Mouse (Mus musculus) gastrocnemius, postnatal 10 days (tissue): ENCODE measurements around the gene Matn4. TPM values are rescaled to one million over a fixed set of nuclear protein-coding genes. Genes with fewer than 3 reads are reported as not detected.
"Not testable (repeated sequence)": the region's sequence is repeated elsewhere in the genome, so short reads cannot be mapped to it uniquely, and the experiment has no call there.

ENCODE experiments used
- DNase-seq: peaks from one replicate; pipeline ENCODE4 v3.0.0; 2021; ENCODE audit warnings: mixed read lengths
- microRNA-seq, 2 experiments: library from miRNA; unstranded; fragments of <30 nt; microRNA quantifications; one replicate each; pipeline ENCODE4 v1.2.0; 2021
- total RNA-seq, 2 experiments: library from RNA; stranded (reverse); gene quantifications; 2 replicates each; pipeline ENCODE4 v1.2.3; 2021

Gene Matn4
- total RNA-seq, 2 experiments from 2014 or later: 5.8 to 7.8 TPM

DNA sequence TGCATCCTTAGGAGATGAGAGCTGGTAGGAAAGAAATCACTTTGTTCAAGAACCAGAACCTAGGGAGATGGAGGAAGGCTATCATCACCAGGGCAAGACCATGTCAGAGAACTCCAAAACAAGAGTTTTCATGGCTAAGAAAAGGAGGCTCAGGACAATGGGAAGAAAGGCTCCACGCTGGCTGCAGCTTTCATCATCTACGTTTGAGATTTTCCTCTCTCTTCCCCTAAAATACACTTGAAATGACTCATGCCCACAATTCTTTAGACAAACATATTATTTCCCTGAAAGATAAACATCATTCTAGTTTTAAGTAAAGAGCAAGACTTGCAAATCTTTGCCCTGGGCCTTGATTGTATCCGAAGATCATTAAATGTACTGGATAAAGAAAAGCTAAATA is 33.6 kb downstream of the Matn4 start:
- DNase-seq: no peak

DNA sequence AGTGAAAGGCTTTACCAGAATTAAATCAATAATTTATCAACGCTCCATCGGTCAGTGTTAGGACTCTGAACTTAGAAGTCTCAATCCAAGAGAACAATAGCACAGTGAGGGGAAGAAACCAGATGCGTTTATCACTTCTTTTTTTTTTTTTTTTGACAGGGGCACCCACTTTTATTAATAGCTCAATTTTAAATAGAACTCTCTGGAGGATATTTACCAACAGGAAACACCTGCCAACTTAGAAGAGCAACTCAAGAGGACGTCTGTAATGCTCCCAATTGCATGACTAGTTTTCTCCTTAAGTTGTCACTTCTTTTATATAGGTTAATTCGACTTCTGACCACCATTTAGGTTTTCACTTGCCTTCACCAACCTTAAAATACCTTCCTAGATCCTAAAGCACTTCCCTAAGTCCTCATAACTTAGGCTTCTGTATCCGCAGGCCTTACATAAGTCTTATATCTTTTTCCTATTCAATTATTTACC is 36.3 kb downstream of the Matn4 start:
- no peak for DNase-seq

DNA sequence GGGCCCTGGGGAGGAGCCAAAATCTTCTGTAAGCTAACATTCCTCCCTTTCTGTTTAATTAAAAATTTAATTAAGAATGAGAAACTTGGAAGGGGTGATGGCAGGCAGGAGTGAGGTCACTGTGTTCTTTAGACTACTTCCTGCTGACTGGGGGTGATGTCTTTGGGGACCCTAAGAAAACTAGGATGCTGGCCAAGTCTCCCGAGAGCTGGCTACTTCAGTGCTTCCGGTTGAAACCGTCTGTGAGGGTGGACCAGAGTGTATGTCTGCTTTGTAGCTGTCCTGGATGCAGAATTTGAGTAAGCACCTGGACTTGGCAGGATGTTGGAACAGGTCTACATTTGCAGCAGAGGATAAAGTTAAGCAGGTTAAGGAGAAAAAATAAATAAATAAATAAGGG is 38.0 kb downstream of the Matn4 start:
- DNase-seq: no peak

DNA sequence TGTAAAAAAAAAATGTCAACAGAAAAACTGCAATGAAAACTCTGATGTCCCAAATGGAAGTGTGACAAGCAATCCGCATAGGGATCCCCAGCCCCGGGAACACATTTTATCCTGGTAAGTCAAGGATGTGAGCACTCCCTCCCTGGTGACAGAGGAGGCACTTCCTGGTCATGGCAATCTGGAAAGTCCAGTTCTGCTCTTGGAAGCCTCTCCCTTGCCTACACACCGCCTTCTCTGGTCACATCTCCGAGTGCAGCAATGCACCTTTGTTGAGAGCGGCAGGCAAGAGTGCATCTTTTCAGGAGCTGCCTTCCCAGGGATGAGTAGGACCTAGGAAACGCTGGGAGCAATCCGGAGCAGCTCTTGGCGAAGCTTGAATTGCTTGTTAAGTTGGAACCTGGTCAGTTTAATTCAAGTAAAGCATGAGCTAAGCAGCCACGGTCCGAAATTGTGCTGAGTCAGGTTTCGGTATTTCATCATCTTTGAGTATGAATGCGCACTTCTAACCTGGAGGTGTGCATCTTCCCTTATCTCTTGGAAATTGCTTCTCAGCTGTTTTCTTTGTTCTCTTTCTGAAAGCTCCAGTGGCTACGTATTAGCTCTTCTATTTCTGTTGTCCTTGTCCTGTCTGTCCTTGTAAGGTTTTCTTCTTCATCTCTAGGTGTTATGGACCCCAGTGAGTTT is 43.8 kb downstream of the Matn4 start:
- no peak for DNase-seq

DNA sequence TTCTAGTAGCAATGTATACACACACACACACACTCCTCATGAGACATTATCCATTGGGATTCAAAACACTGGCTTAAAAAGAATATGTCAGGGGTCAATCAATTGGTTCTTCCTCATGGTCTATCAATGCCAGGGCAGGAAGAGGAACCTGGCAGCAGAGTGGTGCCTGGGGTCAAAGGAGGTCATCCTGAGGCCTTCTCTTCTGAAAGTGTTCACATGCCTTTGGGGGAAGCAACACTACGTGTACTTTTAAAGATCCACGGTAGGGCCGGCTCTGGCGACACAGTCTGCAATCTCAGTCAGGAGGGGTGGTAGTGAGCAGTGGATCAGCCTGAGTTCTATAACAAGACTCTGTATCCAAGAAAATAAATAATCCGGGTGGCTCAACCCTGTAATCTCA is 45.3 kb downstream of the Matn4 start:
- no peak for DNase-seq

- DNase-seq: no peak
Measured at GRCm38 (mm10) chr2:164359031-164359430, 45.9 kb downstream of the Matn4 start.

DNA sequence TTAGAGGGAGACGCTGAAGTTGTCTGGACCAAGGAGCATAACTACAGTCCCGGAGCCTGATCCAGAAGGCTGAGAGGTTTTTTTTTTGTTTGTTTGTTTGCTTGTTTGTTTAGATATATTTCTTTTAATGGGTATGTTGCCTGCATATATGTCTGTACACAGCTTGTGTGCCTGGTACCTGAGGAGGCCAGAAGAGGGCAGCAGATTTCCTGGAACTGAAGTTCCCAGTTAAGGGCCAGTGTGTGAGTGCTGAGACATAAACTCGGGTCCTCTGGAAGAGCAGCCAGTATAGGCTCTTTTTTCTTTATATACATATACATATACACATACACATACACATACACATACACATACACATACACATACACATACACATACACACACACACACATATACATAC is 46.6 kb downstream of the Matn4 start:
- no peak for DNase-seq

- DNase-seq: no peak
Measured at GRCm38 (mm10) chr2:164356177-164356967, 48.6 kb downstream of the Matn4 start.

DNA sequence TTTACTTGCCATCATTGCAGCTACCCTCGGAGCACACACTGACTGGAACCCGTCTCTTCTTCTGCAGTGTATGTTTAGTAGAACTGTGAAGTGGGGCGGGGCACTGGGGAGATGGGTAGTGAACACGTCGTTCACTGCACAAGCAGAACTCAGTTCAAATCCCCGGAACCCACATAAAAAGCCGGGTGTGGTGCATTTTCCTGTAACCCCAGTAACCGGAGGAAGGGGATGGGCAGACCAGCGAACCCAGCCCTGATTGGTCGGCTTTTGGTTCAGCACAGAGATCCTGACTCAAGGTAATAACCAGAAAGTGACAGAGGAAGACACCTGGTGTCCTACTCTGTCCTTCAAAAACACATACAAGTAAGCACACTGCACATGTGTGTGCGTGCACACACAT is 51.6 kb downstream of the Matn4 start:
- DNase-seq: no peak

DNA sequence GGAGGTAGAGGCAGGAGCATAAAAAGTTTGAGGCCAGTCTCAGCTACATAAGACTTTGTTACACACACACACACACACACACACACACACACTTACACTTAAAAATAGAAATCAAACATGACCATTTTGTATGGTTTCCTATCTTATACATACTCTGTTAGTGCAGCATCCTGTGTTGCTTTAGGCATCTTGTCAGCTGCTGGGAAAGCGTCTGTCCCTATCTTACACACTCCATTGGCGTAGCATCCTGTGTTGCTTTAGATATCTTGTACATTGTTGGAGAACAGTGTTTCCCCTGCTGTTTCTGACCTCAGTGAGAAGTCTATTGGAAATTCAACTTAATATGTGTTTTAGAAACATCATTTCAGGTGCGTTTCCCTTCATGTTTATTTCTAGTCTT is 52.3 kb downstream of the Matn4 start:
- DNase-seq: no peak

GRCm38 (mm10) chr2:164348980-164349379 is 56.0 kb downstream of the Matn4 start:
- DNase-seq: peak; percentile 31

DNA sequence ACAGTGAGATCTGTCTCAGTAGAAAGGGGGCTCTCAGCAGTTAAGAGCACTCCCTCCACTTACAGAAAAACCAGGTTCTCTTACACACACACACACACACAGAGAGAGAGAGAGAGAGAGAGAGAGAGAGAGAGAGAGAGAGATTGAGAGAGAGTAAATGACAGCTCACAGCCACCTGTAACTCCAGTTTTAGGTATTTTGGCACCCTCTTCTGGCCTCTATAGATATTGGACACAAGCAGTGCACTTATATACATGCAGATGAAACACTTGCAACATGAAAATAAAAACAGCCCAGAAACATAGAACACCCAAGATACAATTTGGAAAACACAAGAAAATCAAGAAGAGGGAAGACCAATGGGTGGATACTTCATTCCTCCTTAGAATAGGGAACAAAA is 57.3 kb downstream of the Matn4 start:
- not testable (repeated sequence) for DNase-seq

GRCm38 (mm10) chr2:164343732-164344131 is 61.2 kb downstream of the Matn4 start:
- not testable (repeated sequence) for DNase-seq

Small RNA genes within 50 kb of the gene (microRNA-seq; reads per million reads assigned to microRNA genes)
- 0 reads per million in 2 experiments for gene Mir7678

Other genes with a start within 250 kb of the Matn4 start
- 1 to 10 TPM; 4.8 to 5.1 TPM for gene Kcns1, start 234.0 kb downstream of the Matn4 start, total RNA-seq
- under 1 TPM; 0.47 to 0.52 TPM for gene Wfdc5, start 222.4 kb downstream of the Matn4 start, total RNA-seq
- gene Wfdc12, start 214.6 kb downstream of the Matn4 start, total RNA-seq: not detected
- not detected for gene Wfdc15a, start 205.0 kb downstream of the Matn4 start, total RNA-seq
- gene Wfdc15b, start 183.5 kb downstream of the Matn4 start, total RNA-seq: not detected
- not detected for gene Svs2, start 166.7 kb downstream of the Matn4 start, total RNA-seq
- gene Svs3b, start 148.5 kb downstream of the Matn4 start, total RNA-seq: not detected
- gene Svs4, start 126.7 kb downstream of the Matn4 start, total RNA-seq: not detected
- not detected for gene Svs3a, start 115.9 kb downstream of the Matn4 start, total RNA-seq
- gene Svs6, start 88.4 kb downstream of the Matn4 start, total RNA-seq: not detected
- gene Svs5, start 72.4 kb downstream of the Matn4 start, total RNA-seq: not detected
- gene Slpi, start 16.1 kb downstream of the Matn4 start, total RNA-seq: 1 to 10 TPM in 1 of 2 experiments, not detected in 1; 1.4 TPM
- gene Rbpjl, start 2.0 kb downstream of the Matn4 start, total RNA-seq: under 1 TPM; 0.05 to 0.07 TPM
- 10 to 100 TPM; 52.5 TPM for gene Sdc4, start 38.7 kb upstream of the Matn4 start, total RNA-seq
- gene Sys1, start 51.8 kb upstream of the Matn4 start, total RNA-seq: 10 to 100 TPM; 16.8 to 18.4 TPM
- gene Gm20458, start 55.8 kb upstream of the Matn4 start, total RNA-seq: 1 to 10 TPM in 1 of 2 experiments, not detected in 1; 3.3 TPM
- not detected for gene Trp53tg5, start 68.6 kb upstream of the Matn4 start, total RNA-seq
- gene Dbndd2, start 80.9 kb upstream of the Matn4 start, total RNA-seq: 10 to 100 TPM; 13.0 to 17.7 TPM
- gene Pigt, start 92.4 kb upstream of the Matn4 start, total RNA-seq: 10 to 100 TPM; 44.3 to 51.3 TPM
- not detected for gene Wfdc2, start 157.3 kb upstream of the Matn4 start, total RNA-seq
- not detected for gene Spint3, start 168.3 kb upstream of the Matn4 start, total RNA-seq
- gene Wfdc6a, start 180.3 kb upstream of the Matn4 start, total RNA-seq: not detected
- gene Eppin, start 188.4 kb upstream of the Matn4 start, total RNA-seq: not detected
- not detected for gene Wfdc6b, start 208.4 kb upstream of the Matn4 start, total RNA-seq
- not detected for gene Wfdc8, start 208.5 kb upstream of the Matn4 start, total RNA-seq
- gene Wfdc16, start 233.6 kb upstream of the Matn4 start, total RNA-seq: not detected